Mouse (Mus musculus) spleen, adult 2 months (tissue): ENCODE data around the gene Pla2g4b. TPM values are rescaled to one million over a fixed set of nuclear protein-coding genes. Genes with fewer than 3 reads are reported as not detected.

Experiments
- DNase-seq, 2 experiments: peaks; one replicate each; pipeline versions ENCODE4 v3.0.0 to v3.0.0-alpha.2; 2012 to 2021; ENCODE audit warnings: low spot score in 2 of 2, low read depth in 1 of 2
- H3K27ac ChIP-seq: fragments of 200-500 bp; 2 replicates; pipeline ENCODE4 v1.5.1; 2012; ENCODE audit warnings: low read length, inconsistent platforms; ENCODE audit not compliant: insufficient read depth
- H3K27me3 ChIP-seq: fragments of 200-500 bp; 2 replicates; pipeline ENCODE4 v1.6.1; 2012; ENCODE audit warnings: mild to moderate bottlenecking, moderate library complexity, low read length, inconsistent platforms; ENCODE audit not compliant: control insufficient read depth, insufficient read depth
- H3K36me3 ChIP-seq: fragments of 200-500 bp; 2 replicates; pipeline ENCODE4 v1.6.1; 2012; ENCODE audit warnings: mild to moderate bottlenecking, low read length, inconsistent platforms; ENCODE audit not compliant: control insufficient read depth, insufficient read depth
- H3K4me1 ChIP-seq: fragments of 200-500 bp; 2 replicates; pipeline ENCODE4 v1.6.1; 2011; ENCODE audit warnings: inconsistent platforms; ENCODE audit not compliant: control insufficient read depth, insufficient read depth, insufficient read length
- H3K4me3 ChIP-seq: fragments of 200-500 bp; 2 replicates; pipeline ENCODE4 v1.5.1; 2011; ENCODE audit warnings: mild to moderate bottlenecking, inconsistent platforms; ENCODE audit not compliant: insufficient read depth, insufficient read length; ENCODE audit errors: extremely low read depth
- CTCF ChIP-seq: fragments of 200-500 bp; IDR thresholded peaks from 2 replicates; pipeline ENCODE4 v1.5.1; 2011; ENCODE audit warnings: mild to moderate bottlenecking, inconsistent platforms; ENCODE audit not compliant: insufficient read depth, insufficient read length, insufficient replicate concordance; ENCODE audit errors: extremely low read depth
- POLR2A ChIP-seq: fragments of 200-500 bp; IDR thresholded peaks from 2 replicates; pipeline ENCODE4 v1.6.1; 2011; ENCODE audit warnings: low read depth, low read length, inconsistent platforms
- WGBS: fragments of 180-500 bp; shearing (Covaris S2); methylation state at CpG from one replicate; pipeline ENCODE4 v1.1.7; 2018; 5-methylcytosine and 5-hydroxymethylcytosine counted together
- polyA plus RNA-seq: library from polyadenylated mRNA; depleted of rRNA; stranded (reverse); fragments of >200 nt; gene quantifications from 2 replicates; pipeline ENCODE4 v1.2.3, GENCODE M21; 2012

Gene Pla2g4b
- polyA plus RNA-seq, 1 experiment = 6.0 TPM

- Histone ChIP-seq H3K36me3 (no peaks in the 10 kb centered on the region), H3K4me3 (no peak overlapping the region), H3K27ac (no peak overlapping the region), H3K27me3 (no peaks in the 10 kb centered on the region), H3K4me1 (no peaks in the 10 kb centered on the region)
- DNase-seq = no peak
- TF ChIP-seq CTCF (no peak), POLR2A (no peak)
- 88% methylated on average over 9 of the region's 9 CpGs for WGBS
These were observed 15.0 kb downstream of the Pla2g4b start for GRCm38 (mm10) chr2:120048173-120048572.

GRCm38 (mm10) chr2:120049632-120050274 lies 16.5 kb downstream of the Pla2g4b start:
- no peak for TF ChIP-seq POLR2A
- peak; percentile 39; the same call in 1 of the 2 replicates for TF ChIP-seq CTCF
- no peaks in the 10 kb centered on the region for H3K36me3 ChIP-seq
- no peaks in the 10 kb centered on the region for H3K4me1 ChIP-seq
- peak in 1 of 2 experiments; percentile 40 for DNase-seq
- H3K27me3 ChIP-seq = no peaks in the 10 kb centered on the region
- no peak overlapping the region for H3K27ac ChIP-seq
- 74% methylated on average over 10 of the region's 10 CpGs for WGBS
- H3K4me3 ChIP-seq = no peak overlapping the region

GRCm38 (mm10) chr2:120051405-120051804 lies 18.2 kb downstream of the Pla2g4b start:
- no peak for TF ChIP-seq CTCF
- no peak for DNase-seq
- Histone ChIP-seq H3K36me3 (no peaks in the 10 kb centered on the region), H3K4me3 (no peak overlapping the region), H3K27ac (no peak overlapping the region), H3K27me3 (no peaks in the 10 kb centered on the region), H3K4me1 (no peaks in the 10 kb centered on the region)
- 63% methylated on average over 6 of the region's 6 CpGs for WGBS

GRCm38 (mm10) chr2:120054771-120055552 lies 21.7 kb downstream of the Pla2g4b start:
- WGBS = 90% methylated on average over 12 of the region's 12 CpGs
- H3K4me1 ChIP-seq = no peaks in the 10 kb centered on the region
- TF ChIP-seq CTCF = no peak
- no peak for TF ChIP-seq POLR2A
- no peaks in the 10 kb centered on the region for H3K36me3 ChIP-seq
- no peak for DNase-seq
- no peak overlapping the region for H3K27ac ChIP-seq
- no peaks in the 10 kb centered on the region for H3K27me3 ChIP-seq
- H3K4me3 ChIP-seq = no peak overlapping the region

GRCm38 (mm10) chr2:120055923-120056322 lies 22.7 kb downstream of the Pla2g4b start:
- 83% methylated on average over 10 of the region's 10 CpGs for WGBS
- no peaks in the 10 kb centered on the region for H3K27me3 ChIP-seq
- TF ChIP-seq CTCF (no peak), POLR2A (no peak)
- H3K4me3 ChIP-seq = no peak overlapping the region
- no peaks in the 10 kb centered on the region for H3K4me1 ChIP-seq
- no peak for DNase-seq
- no peaks in the 10 kb centered on the region for H3K36me3 ChIP-seq
- no peak overlapping the region for H3K27ac ChIP-seq

- H3K27me3 ChIP-seq = no peaks in the 10 kb centered on the region
- H3K36me3 ChIP-seq = no peaks in the 10 kb centered on the region
- 87% methylated on average over 4 of the region's 4 CpGs for WGBS
- H3K4me1 ChIP-seq = no peaks in the 10 kb centered on the region
- TF ChIP-seq CTCF = no peak
- no peak for DNase-seq
- H3K27ac ChIP-seq = no peak overlapping the region
- H3K4me3 ChIP-seq = no peak overlapping the region
These were observed 25.6 kb downstream of the Pla2g4b start for GRCm38 (mm10) chr2:120058818-120059217.

- Histone ChIP-seq H3K4me1 (no peaks in the 10 kb centered on the region), H3K4me3 (no peak overlapping the region), H3K27ac (no peak overlapping the region), H3K27me3 (no peaks in the 10 kb centered on the region), H3K36me3 (no peaks in the 10 kb centered on the region)
- 89% methylated on average over 3 of the region's 3 CpGs for WGBS
- no peak for DNase-seq
- TF ChIP-seq POLR2A = no peak
These were observed 26.2 kb downstream of the Pla2g4b start for GRCm38 (mm10) chr2:120059466-120059865.
